7 mouse cellular contexts compared by ENCODE assay signal in genomic region chr6:72438862-72439354, GRCm38 (mm10). TPM values are rescaled to one million over a fixed set of nuclear protein-coding genes. Genes with fewer than 3 reads are reported as not detected.
DNase-seq lines count a peak whose midpoint lies in the region; ATAC-seq and TF ChIP-seq lines count a peak whose summit lies in the region.

No protein-coding gene starts in this region.

- H3K79me2 ChIP-seq in heart, adult 2 months (replicated peaks; ENCODE audit: control insufficient read depth, insufficient read depth, low read length): peaks cover 4% of the 10 kb centered on the region; the same call in 1 of the 2 replicates

- DNase-seq in adrenal gland, postnatal 25 days: peak; percentile 83
- DNase-seq in heart, adult 2 months: peak; percentile 95
- peak; percentile 92 for DNase-seq in kidney, adult 9 months
- peak; percentile 93 for DNase-seq in limb, embryonic 14.5 days (ENCODE audit: low spot score)
- DNase-seq in midbrain, postnatal 0 days (ENCODE audit: low spot score): peak; percentile 95
- peak; percentile 71 to 76 for DNase-seq in spleen, postnatal 14 days (ENCODE audit: low spot score in 2 of 2)

- H3K27me3 ChIP-seq in embryonic facial prominence, embryonic 12.5 days: no peaks in the 10 kb centered on the region
- H3K27me3 ChIP-seq in heart, adult 2 months (ENCODE audit: control insufficient read depth, insufficient read depth, low read length): no peaks in the 10 kb centered on the region
- no peaks in the 10 kb centered on the region for H3K27me3 ChIP-seq in limb, embryonic 14.5 days (ENCODE audit: control insufficient read depth, insufficient read depth, low read length)
- no peaks in the 10 kb centered on the region for H3K27me3 ChIP-seq in midbrain, postnatal 0 days (ENCODE audit: insufficient read depth, low read length)

- peak overlapping the region; percentile 84 for H3K9ac ChIP-seq in embryonic facial prominence, embryonic 12.5 days
- peak overlapping the region; percentile 100 for H3K9ac ChIP-seq in heart, adult 2 months (ENCODE audit: low read depth, low read length)
- H3K9ac ChIP-seq in limb, embryonic 14.5 days (ENCODE audit: low read depth, low read length, severe bottlenecking): peak overlapping the region; percentile 100
- H3K9ac ChIP-seq in midbrain, postnatal 0 days (replicated peaks; ENCODE audit: low read length, poor library complexity, severe bottlenecking): peak overlapping the region; percentile 100

- peak; percentile 20; the same call in 1 of the 2 replicates for TF ChIP-seq EP300 in heart, adult 2 months (IDR thresholded peaks at IDR 0.05; ENCODE audit: insufficient read depth, low read depth, low read length)

- ATAC-seq in embryonic facial prominence, embryonic 12.5 days (ENCODE audit: insufficient number of reproducible peaks, insufficient read depth, low FRiP score, low TSS enrichment): peak; percentile 22
- peak; percentile 39 for ATAC-seq in limb, embryonic 14.5 days (ENCODE audit: low FRiP score, low read depth)
- peak; percentile 67 for ATAC-seq in midbrain, postnatal 0 days (ENCODE audit: low FRiP score)

- under 1% methylated on average over 55 of the region's 57 CpGs for WGBS in embryonic facial prominence, embryonic 12.5 days
- under 1% methylated on average over 56 of the region's 57 CpGs for whole genome bisulfite sequencing in heart, adult 2 months
- WGBS in limb, embryonic 14.5 days: under 1% methylated on average over 44 of the region's 57 CpGs
- under 1% methylated on average over 52 of the region's 57 CpGs for WGBS in midbrain, postnatal 0 days

- TF ChIP-seq POLR2A in heart, adult 2 months (IDR thresholded peaks at IDR 0.05; ENCODE audit: insufficient read depth, low read depth, low read length): no peak
- no peak for TF ChIP-seq POLR2A in limb, embryonic 14.5 days (IDR thresholded peaks at IDR 0.05; ENCODE audit: borderline replicate concordance, extremely low read depth, insufficient read depth, insufficient read length)

- peaks cover 34% of the 10 kb centered on the region for H3K36me3 ChIP-seq in embryonic facial prominence, embryonic 12.5 days
- peaks cover 41% of the 10 kb centered on the region for H3K36me3 ChIP-seq in heart, adult 2 months (ENCODE audit: control insufficient read depth, insufficient read depth, low read length)
- peaks cover 41% of the 10 kb centered on the region for H3K36me3 ChIP-seq in limb, embryonic 14.5 days (ENCODE audit: control insufficient read depth, insufficient read depth, low read length)
- peaks cover 14% of the 10 kb centered on the region for H3K36me3 ChIP-seq in midbrain, postnatal 0 days (ENCODE audit: insufficient read depth, low read length)

- no peaks in the 10 kb centered on the region for H3K9me3 ChIP-seq in embryonic facial prominence, embryonic 12.5 days
- no peaks in the 10 kb centered on the region for H3K9me3 ChIP-seq in limb, embryonic 14.5 days (ENCODE audit: control insufficient read depth, low read length)
- H3K9me3 ChIP-seq in midbrain, postnatal 0 days (ENCODE audit: low read length): no peaks in the 10 kb centered on the region

- TF ChIP-seq CTCF in heart, adult 2 months (IDR thresholded peaks at IDR 0.05): no peak
- no peak for TF ChIP-seq CTCF in midbrain, postnatal 0 days (IDR thresholded peaks at IDR 0.05)

- intact Hi-C loops in heart, adult 2 months (cut with DNase I): loop anchor here (1.0 kb wide), 1 partner anchor 73 kb away; no protein-coding TSS in a partner anchor

- peak overlapping the region; percentile 57 for H3K4me3 ChIP-seq in embryonic facial prominence, embryonic 12.5 days
- peak overlapping the region; percentile 77 for H3K4me3 ChIP-seq in heart, adult 2 months
- H3K4me3 ChIP-seq in limb, embryonic 14.5 days (replicated peaks; ENCODE audit: low read length): peak overlapping the region; percentile 100
- peak overlapping the region; percentile 86 for H3K4me3 ChIP-seq in midbrain, postnatal 0 days (ENCODE audit: low read depth, low read length)

- peaks cover 25% of the 10 kb centered on the region for H3K4me1 ChIP-seq in embryonic facial prominence, embryonic 12.5 days
- peaks cover 8% of the 10 kb centered on the region for H3K4me1 ChIP-seq in heart, adult 2 months (ENCODE audit: control insufficient read depth, insufficient read depth, low read length)
- peaks cover 23% of the 10 kb centered on the region for H3K4me1 ChIP-seq in limb, embryonic 14.5 days (ENCODE audit: control insufficient read depth, insufficient read depth, low read length)
- H3K4me1 ChIP-seq in midbrain, postnatal 0 days (ENCODE audit: insufficient read depth, low read length): peaks cover 12% of the 10 kb centered on the region; the same call in 1 of the 2 replicates

- peak overlapping the region; percentile 96 for H3K27ac ChIP-seq in embryonic facial prominence, embryonic 12.5 days
- peak overlapping the region; percentile 97 for H3K27ac ChIP-seq in heart, adult 2 months
- peak overlapping the region; percentile 99 for H3K27ac ChIP-seq in limb, embryonic 14.5 days (replicated peaks; ENCODE audit: low read depth, low read length)
- H3K27ac ChIP-seq in midbrain, postnatal 0 days (ENCODE audit: low read depth, low read length): peak overlapping the region; percentile 99

- peak overlapping the region; percentile 90 for H3K4me2 ChIP-seq in embryonic facial prominence, embryonic 12.5 days (replicated peaks)
- H3K4me2 ChIP-seq in limb, embryonic 14.5 days (replicated peaks; ENCODE audit: low read depth, low read length, severe bottlenecking): peak overlapping the region; percentile 82
- peak overlapping the region; percentile 69 for H3K4me2 ChIP-seq in midbrain, postnatal 0 days (ENCODE audit: low read depth, low read length, poor library complexity, severe bottlenecking)

RNA-seq across cellular contexts. Expression of gene Mat2a, which starts 0.5 kb away (rescaled TPM):
- total RNA-seq in adrenal gland, postnatal 25 days (2021): 199 and 214 TPM in 2 replicates
- polyA plus RNA-seq in embryonic facial prominence, embryonic 12.5 days (2016; fragmentation: Nextera tagmentation; extraction: Ambion mirVana): 387 and 404 TPM in 2 replicates
- total RNA-seq in heart, adult 2 months (2021): 100 to 1,000 TPM; 129 to 151 TPM
- polyA plus RNA-seq in heart, adult 2 months (2012; rRNA removed): 93.0 and 162 TPM in 2 replicates
- polyA plus RNA-seq in limb, embryonic 14.5 days (2012; rRNA removed): 252 and 285 TPM in 2 replicates
- polyA plus RNA-seq in limb, embryonic 14.5 days (2014; fragmentation: Nextera tagmentation; extraction: Ambion mirVana): 352 and 392 TPM in 2 replicates
- 120 and 150 TPM in 2 replicates for total RNA-seq in midbrain, postnatal 0 days (2014; rRNA removed)
- polyA plus RNA-seq in midbrain, postnatal 0 days (2015; fragmentation: Nextera tagmentation; extraction: Ambion mirVana): 279 and 298 TPM in 2 replicates

RNA-seq across cellular contexts. Expression of gene Ggcx, which starts 24.8 kb away (rescaled TPM):
- 52.5 and 56.9 TPM in 2 replicates for total RNA-seq in adrenal gland, postnatal 25 days (2021)
- polyA plus RNA-seq in embryonic facial prominence, embryonic 12.5 days (2016; fragmentation: Nextera tagmentation; extraction: Ambion mirVana): 34.4 and 38.5 TPM in 2 replicates
- 10 to 100 TPM; 30.4 to 32.5 TPM for total RNA-seq in heart, adult 2 months (2021)
- polyA plus RNA-seq in heart, adult 2 months (2012; rRNA removed): 19.3 and 26.1 TPM in 2 replicates
- polyA plus RNA-seq in limb, embryonic 14.5 days (2012; rRNA removed): 44.9 and 59.8 TPM in 2 replicates
- polyA plus RNA-seq in limb, embryonic 14.5 days (2014; fragmentation: Nextera tagmentation; extraction: Ambion mirVana): 15.3 and 18.4 TPM in 2 replicates
- total RNA-seq in midbrain, postnatal 0 days (2014; rRNA removed): 18.8 and 19.0 TPM in 2 replicates
- polyA plus RNA-seq in midbrain, postnatal 0 days (2015; fragmentation: Nextera tagmentation; extraction: Ambion mirVana): 10.7 and 11.0 TPM in 2 replicates

RNA-seq across cellular contexts. Expression of gene Vamp8, which starts 48.4 kb away (rescaled TPM):
- total RNA-seq in adrenal gland, postnatal 25 days (2021): 117 and 154 TPM in 2 replicates
- polyA plus RNA-seq in embryonic facial prominence, embryonic 12.5 days (2016; fragmentation: Nextera tagmentation; extraction: Ambion mirVana): 90.7 and 98.1 TPM in 2 replicates
- total RNA-seq in heart, adult 2 months (2021): 10 to 100 TPM; 69.3 to 78.8 TPM
- polyA plus RNA-seq in heart, adult 2 months (2012; rRNA removed): 85.6 and 112 TPM in 2 replicates
- 110 and 125 TPM in 2 replicates for polyA plus RNA-seq in limb, embryonic 14.5 days (2012; rRNA removed)
- polyA plus RNA-seq in limb, embryonic 14.5 days (2014; fragmentation: Nextera tagmentation; extraction: Ambion mirVana): 163 and 173 TPM in 2 replicates
- 6.0 and 11.6 TPM in 2 replicates for total RNA-seq in midbrain, postnatal 0 days (2014; rRNA removed)
- 23.7 and 24.8 TPM in 2 replicates for polyA plus RNA-seq in midbrain, postnatal 0 days (2015; fragmentation: Nextera tagmentation; extraction: Ambion mirVana)

RNA-seq across cellular contexts. Expression of gene Vamp5, which starts 58.6 kb away (rescaled TPM):
- 35.2 and 51.8 TPM in 2 replicates for total RNA-seq in adrenal gland, postnatal 25 days (2021)
- 14.5 and 19.9 TPM in 2 replicates for polyA plus RNA-seq in embryonic facial prominence, embryonic 12.5 days (2016; fragmentation: Nextera tagmentation; extraction: Ambion mirVana)
- total RNA-seq in heart, adult 2 months (2021): 10 to 100 TPM; 49.3 to 58.3 TPM
- polyA plus RNA-seq in heart, adult 2 months (2012; rRNA removed): 99.6 and 116 TPM in 2 replicates
- 14.5 and 16.6 TPM in 2 replicates for polyA plus RNA-seq in limb, embryonic 14.5 days (2012; rRNA removed)
- polyA plus RNA-seq in limb, embryonic 14.5 days (2014; fragmentation: Nextera tagmentation; extraction: Ambion mirVana): 20.8 and 24.5 TPM in 2 replicates
- 6.5 and 19.3 TPM in 2 replicates for total RNA-seq in midbrain, postnatal 0 days (2014; rRNA removed)
- 14.4 and 14.5 TPM in 2 replicates for polyA plus RNA-seq in midbrain, postnatal 0 days (2015; fragmentation: Nextera tagmentation; extraction: Ambion mirVana)

Comparison
In these comparisons a context has a peak if more than half of its experiments do, and no peak if none do; other contexts are left out.
1. Peak in every context shown above with its lines: DNase-seq, ATAC-seq, H3K4me3 ChIP-seq and H3K27ac ChIP-seq.